15 mouse cellular contexts compared by ENCODE assay signal in genomic region chrX:147538377-147538776, GRCm38 (mm10).
"Had no signal": no experiment of that assay in that cellular context is flagged by ENCODE, and none has a peak within 500 bp of the region (broad histone marks: within the 10 kb centered on the region; RNA-seq: fewer than 3 reads in every experiment).

No protein-coding gene starts in this region.

- H3K36me3 ChIP-seq: neural tube, embryonic 13.5 days; neural tube, embryonic 15.5 days; stomach, embryonic 15.5 days had no signal

- H3K4me3 ChIP-seq: neural tube, embryonic 13.5 days; neural tube, embryonic 15.5 days; stomach, embryonic 15.5 days had no signal

- DNase-seq: retina, postnatal 1 day; right cerebral cortex, adult 18-20 months; right cerebral cortex, postnatal 14 days; right cerebral cortex, postnatal 25 days; right cerebral cortex, postnatal 4 days; spleen, adult 18-20 months; thymus, adult 18-20 months; thymus, adult 2 months; thymus, postnatal 14 days; thymus, postnatal 25 days; thymus, postnatal 36 days; thymus, postnatal 4 days had no signal

- H3K27me3 ChIP-seq: neural tube, embryonic 13.5 days; neural tube, embryonic 15.5 days; stomach, embryonic 15.5 days had no signal

- H3K4me2 ChIP-seq: neural tube, embryonic 13.5 days; neural tube, embryonic 15.5 days; stomach, embryonic 15.5 days had no signal
